Mouse (Mus musculus) MEL (cell line): ENCODE measurements around the gene Mcm3. TPM values are rescaled to one million over a fixed set of nuclear protein-coding genes. Genes with fewer than 3 reads are reported as not detected.

Experiments used
- DNase-seq: peaks from one replicate; pipeline ENCODE4 v3.0.0; 2011; ENCODE audit warnings: low read depth, low spot score
- H3K27ac ChIP-seq: 2 replicates; pipeline ENCODE4 v1.5.1; 2012; ENCODE audit warnings: low read depth, mild to moderate bottlenecking, control low read depth, low read length, moderate library complexity; ENCODE audit not compliant: control insufficient read depth
- H3K27me3 ChIP-seq, 2 experiments: fragments of 150-350 bp in 1 of 2; sonication (generic) in 1 of 2; 2 replicates each; pipeline ENCODE4 v1.6.1; 2012; ENCODE audit warnings: low read length in 2 of 2, mild to moderate bottlenecking in 2 of 2, improper control_type of control experiment in 1 of 2, moderate library complexity in 1 of 2; ENCODE audit not compliant: insufficient read depth in 2 of 2, control insufficient read depth in 1 of 2
- H3K36me3 ChIP-seq, 2 experiments: 2 replicates each; pipeline ENCODE4 v1.6.1; 2012 to 2014; ENCODE audit warnings: low read length in 2 of 2, improper control_type of control experiment in 1 of 2, inconsistent platforms in 1 of 2, mild to moderate bottlenecking in 1 of 2; ENCODE audit not compliant: insufficient read depth in 2 of 2, control insufficient read depth in 1 of 2
- H3K4me1 ChIP-seq, 2 experiments: fragments of 150-350 bp in 1 of 2; sonication (generic) in 1 of 2; 2 replicates each; pipeline ENCODE4 v1.6.1; 2012; ENCODE audit warnings: low read length in 2 of 2, improper control_type of control experiment in 1 of 2, mild to moderate bottlenecking in 1 of 2; ENCODE audit not compliant: insufficient read depth in 2 of 2, control insufficient read depth in 1 of 2
- H3K4me3 ChIP-seq, 2 experiments: fragments of 150-350 bp in 1 of 2; sonication (generic) in 1 of 2; 2 replicates each; pipeline ENCODE4 v1.5.1; 2012; ENCODE audit warnings: low read depth in 2 of 2, low read length in 2 of 2, mild to moderate bottlenecking in 2 of 2, moderate library complexity in 2 of 2, control low read depth in 1 of 2, improper control_type of control experiment in 1 of 2; ENCODE audit not compliant: control insufficient read depth in 1 of 2, insufficient read depth in 1 of 2
- H3K79me2 ChIP-seq: 2 replicates; pipeline ENCODE4 v1.6.1; 2012; ENCODE audit warnings: mild to moderate bottlenecking, low read length, moderate library complexity; ENCODE audit not compliant: control insufficient read depth, poor library complexity, insufficient read depth
- H3K9ac ChIP-seq: 2 replicates; pipeline ENCODE4 v1.6.1; 2012; ENCODE audit warnings: low read depth, mild to moderate bottlenecking, control low read depth, low read length, moderate library complexity; ENCODE audit not compliant: control insufficient read depth, poor library complexity, severe bottlenecking
- H3K9me3 ChIP-seq: fragments of 150-350 bp; sonication (generic); replicated peaks from 2 replicates; pipeline ENCODE4 v1.6.1; 2012; ENCODE audit warnings: mild to moderate bottlenecking, low read length, improper control_type of control experiment, moderate library complexity; ENCODE audit not compliant: insufficient read depth
- BHLHE40 ChIP-seq: IDR thresholded peaks from 2 replicates; pipeline ENCODE4 v1.6.1; 2012; ENCODE audit warnings: low read depth, mild to moderate bottlenecking, inconsistent platforms, low read length, improper control_type of control experiment, borderline replicate concordance
- CHD1 ChIP-seq: IDR thresholded peaks from 2 replicates; pipeline ENCODE4 v1.6.1; 2012; ENCODE audit warnings: low read depth, mild to moderate bottlenecking, inconsistent platforms, low read length, improper control_type of control experiment
- CTCF ChIP-seq, 3 experiments: IDR thresholded peaks in 2 of 3; conservative IDR thresholded peaks in 1 of 3; 2 replicates each; pipeline ENCODE4 v1.5.1; 2011 to 2012; ENCODE audit warnings: low read length in 3 of 3, low read depth in 2 of 3, mild to moderate bottlenecking in 2 of 3, improper control_type of control experiment in 1 of 3, inconsistent platforms in 1 of 3, mixed read lengths in 1 of 3, moderate library complexity in 1 of 3; ENCODE audit not compliant: control insufficient read depth in 1 of 3, insufficient read depth in 1 of 3, poor library complexity in 1 of 3, severe bottlenecking in 1 of 3
- ELF1 ChIP-seq: IDR thresholded peaks from 2 replicates; pipeline ENCODE4 v1.6.1; 2014; ENCODE audit warnings: low read depth, mild to moderate bottlenecking, inconsistent platforms, low read length, improper control_type of control experiment, moderate library complexity
- ETS1 ChIP-seq: IDR thresholded peaks from 2 replicates; pipeline ENCODE4 v1.6.1; 2012; ENCODE audit warnings: low read depth, mild to moderate bottlenecking, inconsistent platforms, low read length, improper control_type of control experiment, moderate library complexity
- HCFC1 ChIP-seq: IDR thresholded peaks from 2 replicates; pipeline ENCODE4 v1.6.1; 2012; ENCODE audit warnings: low read depth, mild to moderate bottlenecking, inconsistent platforms, low read length, improper control_type of control experiment, moderate library complexity
- JUND ChIP-seq: IDR thresholded peaks from 2 replicates; pipeline ENCODE4 v1.6.1; 2011; ENCODE audit warnings: low read depth, mild to moderate bottlenecking, improper control_type of control experiment, low read length
- MAFK ChIP-seq: IDR thresholded peaks from 2 replicates; pipeline ENCODE4 v1.6.1; 2011; ENCODE audit warnings: low read depth, mild to moderate bottlenecking, low read length, improper control_type of control experiment, borderline replicate concordance
- MAX ChIP-seq: IDR thresholded peaks from 2 replicates; pipeline ENCODE4 v1.6.1; 2011; ENCODE audit warnings: low read length, improper control_type of control experiment
- MEF2A ChIP-seq: IDR thresholded peaks from 2 replicates; pipeline ENCODE4 v1.6.1; 2014; ENCODE audit warnings: low read depth, mild to moderate bottlenecking, inconsistent platforms, low read length, improper control_type of control experiment; ENCODE audit not compliant: poor library complexity, insufficient replicate concordance, severe bottlenecking; ENCODE audit errors: extremely low read depth
- MXI1 ChIP-seq: IDR thresholded peaks from 2 replicates; pipeline ENCODE4 v1.6.1; 2011; ENCODE audit warnings: mild to moderate bottlenecking, low read depth, low read length, improper control_type of control experiment
- MYB ChIP-seq: IDR thresholded peaks from 2 replicates; pipeline ENCODE4 v1.6.1; 2011; ENCODE audit warnings: mild to moderate bottlenecking, low read depth, low read length, improper control_type of control experiment
- MYC ChIP-seq: IDR thresholded peaks from 2 replicates; pipeline ENCODE4 v1.6.1; 2011; ENCODE audit warnings: low read depth, mild to moderate bottlenecking, low read length, improper control_type of control experiment, moderate library complexity
- NELFE ChIP-seq: IDR thresholded peaks from 2 replicates; pipeline ENCODE4 v1.6.1; 2011; ENCODE audit warnings: low read depth, low read length, improper control_type of control experiment
- POLR2A ChIP-seq, 2 experiments: IDR thresholded peaks; 2 replicates each; pipeline ENCODE4 v1.6.1; 2011 to 2012; ENCODE audit warnings: low read length in 2 of 2, mild to moderate bottlenecking in 2 of 2, control low read depth in 1 of 2, improper control_type of control experiment in 1 of 2, low read depth in 1 of 2, moderate library complexity in 1 of 2; ENCODE audit not compliant: control insufficient read depth in 1 of 2, insufficient read depth in 1 of 2, poor library complexity in 1 of 2
- POLR2AphosphoS5 ChIP-seq: IDR thresholded peaks from 2 replicates; pipeline ENCODE4 v1.6.1; 2012; ENCODE audit warnings: low read depth, borderline replicate concordance, mild to moderate bottlenecking, inconsistent platforms, low read length, moderate library complexity, mixed read lengths
- RAD21 ChIP-seq: IDR thresholded peaks from 2 replicates; pipeline ENCODE4 v1.6.1; 2011; ENCODE audit warnings: mild to moderate bottlenecking, low read depth, low read length, improper control_type of control experiment
- SIN3A ChIP-seq: IDR thresholded peaks from 2 replicates; pipeline ENCODE4 v1.6.1; 2012; ENCODE audit warnings: low read length, improper control_type of control experiment, inconsistent platforms
- SMC3 ChIP-seq: IDR thresholded peaks from 2 replicates; pipeline ENCODE4 v1.6.1; 2011; ENCODE audit warnings: low read depth, low read length, improper control_type of control experiment
- TAL1 ChIP-seq: IDR thresholded peaks from 2 replicates; pipeline ENCODE4 v1.6.1; 2012; ENCODE audit warnings: mild to moderate bottlenecking, inconsistent platforms, low read length, moderate library complexity, mixed read lengths
- TBP ChIP-seq: IDR thresholded peaks from 2 replicates; pipeline ENCODE4 v1.8.0; 2011; ENCODE audit warnings: low read depth, low read length, improper control_type of control experiment
- TCF12 ChIP-seq: IDR thresholded peaks from 2 replicates; pipeline ENCODE4 v1.6.1; 2014; ENCODE audit warnings: low read depth, mild to moderate bottlenecking, inconsistent platforms, low read length, improper control_type of control experiment, moderate library complexity
- ZC3H11A ChIP-seq: IDR thresholded peaks from 2 replicates; pipeline ENCODE4 v1.6.1; 2012; ENCODE audit warnings: low read depth, mild to moderate bottlenecking, inconsistent platforms, low read length, improper control_type of control experiment
- ZKSCAN1 ChIP-seq: IDR thresholded peaks from 2 replicates; pipeline ENCODE4 v1.6.1; 2012; ENCODE audit warnings: low read depth, mild to moderate bottlenecking, inconsistent platforms, low read length, improper control_type of control experiment, moderate library complexity
- ZMIZ1 ChIP-seq: IDR thresholded peaks from 2 replicates; pipeline ENCODE4 v1.6.1; 2012; ENCODE audit warnings: low read depth, mild to moderate bottlenecking, inconsistent platforms, low read length, improper control_type of control experiment, moderate library complexity
- ZNF384 ChIP-seq: IDR thresholded peaks from 2 replicates; pipeline ENCODE4 v1.6.1; 2012; ENCODE audit warnings: low read depth, mild to moderate bottlenecking, inconsistent platforms, low read length, improper control_type of control experiment
- polyA plus RNA-seq, 2 experiments: library from polyadenylated mRNA; stranded (reverse) in 1 of 2; unstranded in 1 of 2; fragments of >175 nt in 1 of 2; fragments of >200 nt in 1 of 2; gene quantifications; 2 replicates each; pipeline versions ENCODE4 v1.2.1 to v1.2.4; 2012; ENCODE audit warnings: low replicate concordance in 2 of 2, low read depth in 1 of 2; ENCODE audit not compliant: insufficient read length in 2 of 2, insufficient read depth in 1 of 2, missing spikeins in 1 of 2
- total RNA-seq: library from RNA; depleted of rRNA; stranded (reverse); fragments of 300-350 nt; gene quantifications from 2 replicates; pipeline ENCODE4 v1.2.3, GENCODE M21; 2012

Mcm3 gene
- total and polyA plus RNA-seq, 3 experiments, result 189 to 267 (median 204) TPM

DNA sequence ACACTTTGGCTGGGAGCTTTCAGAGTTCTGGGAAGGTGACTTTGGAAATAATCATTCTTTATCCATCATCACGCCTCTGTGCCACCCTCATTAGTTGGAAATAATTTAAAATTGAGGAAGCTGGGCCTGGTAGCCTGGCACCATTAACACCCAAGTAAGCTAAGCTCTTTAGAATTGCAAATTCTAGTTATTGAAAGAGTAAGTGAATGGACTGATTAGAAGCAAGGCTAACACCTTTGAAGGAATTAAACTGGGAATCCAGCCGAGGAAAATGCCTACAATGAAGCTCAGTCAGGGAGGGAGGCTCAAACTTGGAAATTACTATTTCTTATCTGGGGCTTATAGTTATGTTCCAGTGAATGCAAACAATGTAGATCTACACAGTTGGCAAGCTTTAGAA lies 3.8 kb upstream of the Mcm3 start:
- no peak for TF ChIP-seq SMC3
- no peak for TF ChIP-seq MAX
- TF ChIP-seq MYC, result no peak
- TF ChIP-seq NELFE, result no peak
- TF ChIP-seq CTCF (IDR thresholded peaks at IDR 0.05 in 2 of 3, conservative IDR thresholded peaks at IDR 0.05 in 1 of 3; ENCODE audit: control insufficient read depth in 1 of 3, insufficient read depth in 1 of 3, low read depth in 2 of 3, low read length in 3 of 3, poor library complexity in 1 of 3, severe bottlenecking in 1 of 3), result no peak
- no peak for TF ChIP-seq TBP
- no peak for TF ChIP-seq ZNF384
- TF ChIP-seq ELF1, result no peak
- TF ChIP-seq MEF2A, result no peak
- Histone ChIP-seq H3K4me1 (peaks cover 0 to 6% of the 10 kb centered on the region in 2 experiments; a peak in 1 of 4 replicates), H3K36me3 (peaks cover 0 to 6% of the 10 kb centered on the region in 2 experiments; a peak in 2 of 4 replicates), H3K27me3 (peaks cover 2 to 7% of the 10 kb centered on the region in 2 experiments; a peak in 3 of 4 replicates), H3K27ac (no peak overlapping the region), H3K9me3 (no peaks in the 10 kb centered on the region), H3K4me3 (no peak overlapping the region), H3K79me2 (peaks cover 9% of the 10 kb centered on the region), H3K9ac (no peak overlapping the region)
- no peak for DNase-seq

- no peak overlapping the region for H3K9ac ChIP-seq
Measured at GRCm38 (mm10) chr1:20823471-20823870, 3.4 kb upstream of the Mcm3 start.

DNA sequence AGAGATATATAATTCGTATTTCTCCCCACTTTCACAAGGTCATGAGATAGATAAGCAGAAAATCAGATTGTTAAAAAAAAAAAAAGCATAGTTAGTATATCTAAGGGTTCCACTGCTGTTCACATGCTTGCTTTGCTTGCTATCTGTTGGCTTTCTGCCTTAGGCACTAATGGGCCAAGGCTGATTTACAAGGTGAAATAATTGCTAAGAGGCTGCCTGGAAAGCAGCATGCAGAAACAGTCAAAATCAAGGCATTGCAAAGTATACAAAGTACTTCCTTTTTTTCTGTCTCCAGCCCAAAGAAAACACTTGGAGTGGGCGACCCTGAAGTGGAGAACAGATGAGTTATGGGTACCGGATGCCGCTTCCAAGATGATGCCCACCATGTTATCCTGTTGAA lies 847 bp upstream of the Mcm3 start:
- Histone ChIP-seq H3K4me3 (peak overlapping the region in 1 of 2 experiments; percentile 1; a peak in 1 of 4 replicates), H3K4me1 (peaks cover 0 to 11% of the 10 kb centered on the region in 2 experiments; a peak in 1 of 4 replicates), H3K27ac (no peak overlapping the region), H3K9me3 (no peaks in the 10 kb centered on the region), H3K27me3 (peaks cover 0 to 2% of the 10 kb centered on the region in 2 experiments; a peak in 1 of 4 replicates), H3K79me2 (peaks cover 29% of the 10 kb centered on the region), H3K9ac (no peak overlapping the region), H3K36me3 (peaks cover 2 to 10% of the 10 kb centered on the region in 2 experiments; a peak in 2 of 4 replicates)
- DNase-seq, result peak; percentile 49
- TF ChIP-seq TAL1 (no peak), TBP (no peak), JUND (no peak), ETS1 (no peak), MXI1 (no peak), CHD1 (no peak), POLR2A (IDR thresholded peaks at IDR 0.05; ENCODE audit: control insufficient read depth in 1 of 2, insufficient read depth in 1 of 2, low read depth in 1 of 2, low read length in 2 of 2, poor library complexity in 1 of 2) (no peak), BHLHE40 (no peak), ZKSCAN1 (no peak), ZMIZ1 (no peak), ZC3H11A (no peak), SIN3A (no peak), POLR2AphosphoS5 (no peak), TCF12 (peak; percentile 61; the same call in 1 of the 2 replicates), NELFE (no peak), HCFC1 (no peak)

More at GRCm38 (mm10) chr1:20823471-20823870, 3.4 kb upstream of the Mcm3 start:
- no peak for DNase-seq
- H3K4me1 ChIP-seq, result peaks cover 0 to 6% of the 10 kb centered on the region in 2 experiments; a peak in 1 of 4 replicates
- H3K27me3 ChIP-seq, result peaks cover 2 to 7% of the 10 kb centered on the region in 2 experiments; a peak in 3 of 4 replicates
- H3K27ac ChIP-seq, result no peak overlapping the region
- peaks cover 0 to 10% of the 10 kb centered on the region in 2 experiments; a peak in 2 of 4 replicates for H3K36me3 ChIP-seq
- TF ChIP-seq RAD21 (no peak), MYB (no peak), MAX (no peak), MYC (no peak), BHLHE40 (no peak), POLR2A (IDR thresholded peaks at IDR 0.05; ENCODE audit: control insufficient read depth in 1 of 2, insufficient read depth in 1 of 2, low read depth in 1 of 2, low read length in 2 of 2, poor library complexity in 1 of 2) (no peak), TAL1 (no peak), CHD1 (no peak), ETS1 (no peak), MAFK (no peak)
- no peak overlapping the region for H3K4me3 ChIP-seq
- H3K79me2 ChIP-seq, result peaks cover 13% of the 10 kb centered on the region
- H3K9me3 ChIP-seq, result no peaks in the 10 kb centered on the region
